Comparison of ENCODE assay signal across 12 mouse cellular contexts in genomic region chr2:154399325-154399724, GRCm38 (mm10). TPM values are rescaled to one million over a fixed set of nuclear protein-coding genes. Genes with fewer than 3 reads are reported as not detected.
DNase-seq lines count a peak whose midpoint lies in the region; ATAC-seq and TF ChIP-seq lines count a peak whose summit lies in the region.
"Had no signal": no experiment of that assay in that cellular context is flagged by ENCODE, and none has a peak within 500 bp of the region (broad histone marks: within the 10 kb centered on the region; RNA-seq: fewer than 3 reads in every experiment).

No protein-coding gene starts in this region.

- no peak for TF ChIP-seq CTCF in lung, postnatal 0 days (IDR thresholded peaks at IDR 0.05)

- peak; percentile 73; the same call in 1 of the 2 replicates for ATAC-seq in hindbrain, embryonic 14.5 days (ENCODE audit: low FRiP score)
- ATAC-seq in hindbrain, embryonic 12.5 days (ENCODE audit: low FRiP score): no peak
- ATAC-seq in lung, postnatal 0 days: no peak
- no peak for ATAC-seq in kidney, embryonic 14.5 days (ENCODE audit: low FRiP score, low TSS enrichment)

- H3K27ac ChIP-seq in hindbrain, embryonic 14.5 days: peak overlapping the region; percentile 67
- no peak overlapping the region for H3K27ac ChIP-seq in hindbrain, embryonic 12.5 days
- no peak overlapping the region for H3K27ac ChIP-seq in lung, postnatal 0 days (ENCODE audit: low read length)
- no peak overlapping the region for H3K27ac ChIP-seq in kidney, embryonic 14.5 days (ENCODE audit: low read depth, low read length)
- H3K27ac ChIP-seq: liver, embryonic 13.5 days had no signal

- no peak overlapping the region for H3K9ac ChIP-seq in hindbrain, embryonic 14.5 days
- H3K9ac ChIP-seq in hindbrain, embryonic 12.5 days: no peak overlapping the region
- no peak overlapping the region for H3K9ac ChIP-seq in lung, postnatal 0 days (replicated peaks; ENCODE audit: low read depth)
- no peak overlapping the region for H3K9ac ChIP-seq in kidney, embryonic 14.5 days (ENCODE audit: low read depth, low read length)
- H3K9ac ChIP-seq: liver, embryonic 13.5 days had no signal

- no peak overlapping the region for H3K4me2 ChIP-seq in hindbrain, embryonic 14.5 days (replicated peaks)
- H3K4me2 ChIP-seq in hindbrain, embryonic 12.5 days (replicated peaks): no peak overlapping the region
- no peak overlapping the region for H3K4me2 ChIP-seq in lung, postnatal 0 days (replicated peaks; ENCODE audit: low read depth, low read length)
- H3K4me2 ChIP-seq in kidney, embryonic 14.5 days (replicated peaks; ENCODE audit: low read depth, low read length): no peak overlapping the region
- H3K4me2 ChIP-seq: liver, embryonic 13.5 days had no signal

- no peaks in the 10 kb centered on the region for H3K27me3 ChIP-seq in hindbrain, embryonic 14.5 days (ENCODE audit: control insufficient read depth, insufficient read depth, low read length)
- H3K27me3 ChIP-seq in hindbrain, embryonic 12.5 days: no peaks in the 10 kb centered on the region
- no peaks in the 10 kb centered on the region for H3K27me3 ChIP-seq in lung, postnatal 0 days (replicated peaks; ENCODE audit: insufficient read depth, low read length)
- no peaks in the 10 kb centered on the region for H3K27me3 ChIP-seq in kidney, embryonic 14.5 days (ENCODE audit: control insufficient read depth, insufficient read depth, low read length)

- WGBS in hindbrain, embryonic 14.5 days: 59% methylated on average over 2 of the region's 2 CpGs
- WGBS in hindbrain, embryonic 12.5 days: 85% methylated on average over 2 of the region's 2 CpGs
- WGBS in lung, postnatal 0 days: 80% methylated on average over 2 of the region's 2 CpGs
- 87% methylated on average over 2 of the region's 2 CpGs for WGBS in kidney, embryonic 14.5 days

- no peaks in the 10 kb centered on the region for H3K36me3 ChIP-seq in hindbrain, embryonic 14.5 days (replicated peaks; ENCODE audit: control insufficient read depth, insufficient read depth)
- H3K36me3 ChIP-seq in hindbrain, embryonic 12.5 days: 0 out of 2 replicates have a peak, but pooled peaks cover 2% of the 10 kb centered on the region
- H3K36me3 ChIP-seq in lung, postnatal 0 days (ENCODE audit: insufficient read depth, low read length): no peaks in the 10 kb centered on the region
- H3K36me3 ChIP-seq in kidney, embryonic 14.5 days (ENCODE audit: control insufficient read depth, insufficient read depth, low read length): no peaks in the 10 kb centered on the region
- H3K36me3 ChIP-seq: liver, embryonic 13.5 days had no signal

- peak; percentile 47 for DNase-seq in cerebellum, adult 9-11 months
- DNase-seq in cerebellum, postnatal 36 days: no peak
- peak; percentile 38 for DNase-seq in hindbrain, embryonic 14.5 days (ENCODE audit: low spot score)
- peak; percentile 76 to 85 for DNase-seq in right cerebral cortex, postnatal 10 days (ENCODE audit: low spot score in 2 of 2)
- DNase-seq in right cerebral cortex, postnatal 25 days: no peak
- DNase-seq in lung, postnatal 0 days (ENCODE audit: low spot score): no peak
- DNase-seq: gastrocnemius, postnatal 36 days; kidney, postnatal 10 days; liver, embryonic 13.5 days; lung, postnatal 4 days had no signal

- no peak for TF ChIP-seq EP300 in lung, postnatal 0 days (IDR thresholded peaks at IDR 0.05)

- H3K4me1 ChIP-seq in hindbrain, embryonic 14.5 days (replicated peaks; ENCODE audit: control insufficient read depth, insufficient read depth, low read length): peaks cover 6% of the 10 kb centered on the region; the same call in 1 of the 2 replicates
- peaks cover 13% of the 10 kb centered on the region for H3K4me1 ChIP-seq in hindbrain, embryonic 12.5 days
- H3K4me1 ChIP-seq in lung, postnatal 0 days (ENCODE audit: insufficient read depth, low read depth, low read length): peaks cover 7% of the 10 kb centered on the region; the same call in 1 of the 2 replicates
- 0 out of 2 replicates have a peak, but pooled peaks cover 8% of the 10 kb centered on the region for H3K4me1 ChIP-seq in kidney, embryonic 14.5 days (ENCODE audit: control insufficient read depth, insufficient read depth, low read length)

- no peaks in the 10 kb centered on the region for H3K9me3 ChIP-seq in hindbrain, embryonic 14.5 days (ENCODE audit: control insufficient read depth, low read length)
- H3K9me3 ChIP-seq in hindbrain, embryonic 12.5 days (replicated peaks): no peaks in the 10 kb centered on the region
- no peaks in the 10 kb centered on the region for H3K9me3 ChIP-seq in lung, postnatal 0 days (ENCODE audit: low read length)
- H3K9me3 ChIP-seq in kidney, embryonic 14.5 days (ENCODE audit: control insufficient read depth, low read length): no peaks in the 10 kb centered on the region
- H3K9me3 ChIP-seq: liver, embryonic 13.5 days had no signal

- no peak overlapping the region for H3K4me3 ChIP-seq in hindbrain, embryonic 14.5 days (replicated peaks; ENCODE audit: low read length)
- H3K4me3 ChIP-seq in hindbrain, embryonic 12.5 days: no peak overlapping the region
- no peak overlapping the region for H3K4me3 ChIP-seq in lung, postnatal 0 days (ENCODE audit: low read depth, low read length)
- H3K4me3 ChIP-seq in kidney, embryonic 14.5 days (ENCODE audit: low read length): no peak overlapping the region
- H3K4me3 ChIP-seq: liver, embryonic 13.5 days had no signal

RNA-seq across cellular contexts. Expression of gene Snta1, which starts 8.6 kb away (rescaled TPM):
- polyA plus RNA-seq in hindbrain, embryonic 14.5 days (2014; fragmentation: Nextera tagmentation; extraction: Ambion mirVana): 7.0 and 7.1 TPM in 2 replicates
- polyA plus RNA-seq in hindbrain, embryonic 12.5 days (2016; fragmentation: Nextera tagmentation; extraction: Ambion mirVana): 8.9 and 9.7 TPM in 2 replicates
- polyA plus RNA-seq in lung, postnatal 0 days (2015; fragmentation: Nextera tagmentation; extraction: Ambion mirVana): 7.7 and 8.0 TPM in 2 replicates
- polyA plus RNA-seq in kidney, embryonic 14.5 days (2014; fragmentation: Nextera tagmentation; extraction: Ambion mirVana): 4.5 and 5.7 TPM in 2 replicates

RNA-seq across cellular contexts. Expression of gene Cdk5rap1, which starts 26.5 kb away (rescaled TPM):
- 14.2 and 20.3 TPM in 2 replicates for polyA plus RNA-seq in hindbrain, embryonic 14.5 days (2014; fragmentation: Nextera tagmentation; extraction: Ambion mirVana)
- 13.7 and 16.3 TPM in 2 replicates for polyA plus RNA-seq in hindbrain, embryonic 12.5 days (2016; fragmentation: Nextera tagmentation; extraction: Ambion mirVana)
- polyA plus RNA-seq in lung, postnatal 0 days (2015; fragmentation: Nextera tagmentation; extraction: Ambion mirVana): 5.6 and 18.9 TPM in 2 replicates
- polyA plus RNA-seq in kidney, embryonic 14.5 days (2014; fragmentation: Nextera tagmentation; extraction: Ambion mirVana): 10.6 and 18.5 TPM in 2 replicates

RNA-seq across cellular contexts. Expression of gene Cbfa2t2, which starts 37.0 kb away (rescaled TPM):
- 44.6 and 48.0 TPM in 2 replicates for polyA plus RNA-seq in hindbrain, embryonic 14.5 days (2014; fragmentation: Nextera tagmentation; extraction: Ambion mirVana)
- polyA plus RNA-seq in hindbrain, embryonic 12.5 days (2016; fragmentation: Nextera tagmentation; extraction: Ambion mirVana): 68.0 and 77.3 TPM in 2 replicates
- 14.6 and 16.6 TPM in 2 replicates for polyA plus RNA-seq in lung, postnatal 0 days (2015; fragmentation: Nextera tagmentation; extraction: Ambion mirVana)
- polyA plus RNA-seq in kidney, embryonic 14.5 days (2014; fragmentation: Nextera tagmentation; extraction: Ambion mirVana): 26.6 and 44.4 TPM in 2 replicates

Comparison
In these comparisons a context has a peak if more than half of its experiments do, and no peak if none do; other contexts are left out.
1. DNase-seq: peak in cerebellum, adult 9-11 months (single experiment), hindbrain, embryonic 14.5 days (single experiment) and right cerebral cortex, postnatal 10 days (2 of 2); none in cerebellum, postnatal 36 days (0 of 2), right cerebral cortex, postnatal 25 days (single experiment) and lung, postnatal 0 days (single experiment).